Mouse (Mus musculus): ENCODE measurements around the gene Usp5. TPM values are rescaled to one million over a fixed set of nuclear protein-coding genes. Genes with fewer than 3 reads are reported as not detected.

The Usp5 gene
- polyA plus RNA-seq (2015; fragmentation: Nextera tagmentation; extraction: Ambion mirVana), result 72.2 and 94.2 TPM in 2 replicates

DNA sequence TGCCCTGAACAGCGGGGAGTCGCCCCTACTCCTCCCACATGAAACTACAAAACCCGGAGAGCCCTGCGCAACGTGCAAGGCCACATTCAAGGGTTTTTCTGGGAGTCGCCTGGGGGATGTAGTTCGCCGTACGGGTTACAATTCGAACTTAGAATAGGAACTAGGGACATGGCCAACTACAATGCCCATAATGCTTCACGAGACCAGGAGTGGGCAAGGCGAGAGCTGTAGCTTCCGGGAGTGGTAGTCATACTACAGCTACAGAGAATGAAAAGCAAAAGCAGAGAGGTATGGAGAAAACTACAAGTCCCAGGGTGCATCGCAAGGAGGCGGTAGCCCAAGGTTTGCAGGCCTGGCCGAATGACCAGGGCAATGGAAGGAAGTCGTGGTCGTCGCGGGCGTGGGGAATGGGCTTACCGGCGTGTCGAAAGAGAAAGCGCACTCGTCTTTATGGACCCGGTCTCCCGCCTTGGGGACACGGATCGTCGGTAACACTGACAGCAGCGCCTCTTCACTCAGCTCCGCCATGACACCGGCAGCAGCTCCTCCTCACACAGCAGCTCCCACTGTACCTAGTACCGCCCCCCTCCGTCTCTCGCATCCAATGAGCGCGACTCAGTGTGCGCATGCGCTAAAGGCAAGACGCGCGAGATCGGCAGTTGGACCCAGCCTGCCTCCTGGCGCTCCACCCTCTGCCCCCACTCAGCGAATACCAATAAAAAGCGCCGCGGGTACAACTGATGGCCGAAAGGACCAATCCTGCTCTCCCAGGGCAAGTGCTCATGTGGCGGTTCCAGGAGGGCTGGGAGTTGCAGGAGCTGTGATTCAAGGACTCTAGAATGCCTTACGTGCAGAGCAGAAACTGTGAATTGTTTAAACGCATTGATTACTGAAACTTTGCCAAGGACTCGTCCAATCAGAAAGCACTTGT is at the start of gene Usp5, which contains the start of gene Cdca3:
TSS of gene Usp5 (minus strand) at position 617 of the 931 bp plus-strand sequence.
TSS of gene Cdca3 (plus strand) at position 680 of the 931 bp plus-strand sequence.

GRCm38 (mm10) chr6:124863658-124864298 is 34.5 kb upstream of the Usp5 start, which contains the start of gene Gpr162:
Gene Gpr162 (minus strand): TSS chr6:124863983.

GRCm38 (mm10) chr6:124856916-124857839 is 27.9 kb upstream of the Usp5 start, which contains the start of gene P3h3:
Gene P3h3 (minus strand): TSS chr6:124857752.

DNA sequence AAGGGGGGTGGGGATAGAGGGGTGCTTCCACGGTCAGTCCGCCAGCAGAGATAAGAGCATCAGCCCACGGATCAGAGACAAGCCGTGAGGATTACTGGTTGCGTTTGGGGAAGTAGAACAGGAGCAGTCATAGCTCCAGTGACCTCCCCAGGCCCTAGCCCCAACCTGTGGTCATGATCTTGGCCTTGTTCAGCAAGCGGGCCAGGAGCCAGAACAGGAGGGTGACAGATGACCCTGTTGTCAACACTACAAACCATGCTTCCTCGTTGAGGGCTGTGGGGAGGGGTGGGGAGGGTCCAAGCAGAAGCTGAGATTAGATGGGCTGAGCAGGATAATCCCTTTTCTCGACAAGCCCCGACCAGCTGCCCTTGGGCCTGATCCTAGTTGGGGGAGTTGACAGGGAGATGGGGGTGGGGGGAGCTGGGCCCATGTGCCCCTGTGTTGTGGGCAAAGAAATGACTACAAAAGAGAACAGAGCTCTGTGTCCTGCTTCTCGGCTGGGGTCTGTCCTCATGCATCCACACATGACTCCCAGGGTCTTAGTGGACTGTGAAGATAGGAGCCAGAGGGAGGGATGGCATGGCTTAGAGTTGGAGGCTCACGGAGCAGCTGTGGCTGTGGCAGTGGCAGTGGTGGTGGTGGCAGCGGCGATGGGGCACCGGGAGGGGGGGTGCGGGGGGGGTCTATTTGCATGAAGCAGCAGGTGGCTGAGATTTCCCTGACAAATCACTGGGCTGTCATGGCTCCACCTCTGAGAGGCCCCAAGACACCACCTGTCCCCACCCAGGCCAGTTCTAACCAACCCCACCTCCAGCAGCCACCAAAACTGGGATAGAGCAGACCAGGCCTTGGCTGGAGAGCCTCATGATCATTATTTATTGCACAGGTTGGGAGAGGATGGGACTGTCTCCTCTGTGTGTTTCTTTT is 11.2 kb upstream of the Usp5 start, which contains the start of gene Gnb3:
TSS of gene Gnb3 (minus strand) at position 35 of the 927 bp plus-strand sequence.

GRCm38 (mm10) chr6:124813933-124814332 is 15.4 kb downstream of the Usp5 start, which contains the start of gene Tpi1:
Gene Tpi1 (minus strand): TSS chr6:124814296.

DNA sequence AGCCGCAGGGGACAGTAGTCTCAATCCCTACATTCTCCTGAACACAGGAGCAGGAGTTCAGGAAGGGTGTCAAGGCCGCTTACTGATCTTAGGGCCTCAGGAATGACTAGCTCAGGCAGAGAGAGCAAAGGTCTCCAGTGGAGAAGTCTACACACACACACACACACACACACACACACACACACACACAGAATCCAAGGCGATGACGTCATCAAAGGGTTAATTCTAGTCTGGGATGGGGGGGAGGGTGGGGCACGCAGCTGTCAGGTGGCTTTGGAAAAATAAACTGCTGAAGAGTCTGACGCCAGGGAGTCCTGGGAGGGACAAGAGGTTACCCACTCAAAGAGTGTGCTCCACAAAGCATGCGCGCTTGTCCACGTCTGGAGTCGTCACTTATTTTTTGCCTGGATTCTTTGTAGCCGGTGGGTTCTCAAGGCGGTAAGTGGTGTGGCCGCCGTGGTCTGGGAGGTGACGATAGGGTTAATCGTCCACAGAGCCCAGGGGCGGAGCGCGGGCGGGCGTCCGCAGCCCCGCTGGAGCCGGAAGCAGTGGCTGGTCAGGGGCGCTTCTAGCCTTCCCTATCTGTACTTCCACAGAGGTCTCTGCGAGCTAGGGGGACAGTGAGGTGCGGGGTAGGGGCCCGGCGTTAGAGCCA is 20.8 kb downstream of the Usp5 start, which contains the start of gene Spsb2:
TSS of gene Spsb2 (plus strand) at position 304 of the 655 bp plus-strand sequence.

GRCm38 (mm10) chr6:124779222-124779983 is 49.9 kb downstream of the Usp5 start, which contains the start of gene Lrrc23:
Gene Lrrc23 (minus strand): TSS chr6:124779727.

GRCm38 (mm10) chr6:124769101-124769765 is 60.1 kb downstream of the Usp5 start, which contains the start of gene Eno2:
Gene Eno2 (minus strand): TSS chr6:124769673.

Other genes with a start within 250 kb of the Usp5 start
- gene C1s2, start 193.4 kb downstream of the Usp5 start, polyA plus RNA-seq (2015; fragmentation: Nextera tagmentation; extraction: Ambion mirVana), result 0.23 and 0.28 TPM in 2 replicates
- 48.4 and 101 TPM in 2 replicates for gene Lpcat3, start 166.5 kb downstream of the Usp5 start, polyA plus RNA-seq (2015; fragmentation: Nextera tagmentation; extraction: Ambion mirVana)
- 141 and 154 TPM in 2 replicates for gene Emg1, start 117.3 kb downstream of the Usp5 start, polyA plus RNA-seq (2015; fragmentation: Nextera tagmentation; extraction: Ambion mirVana)
- 205 and 312 TPM in 2 replicates for gene Phb2, start 117.1 kb downstream of the Usp5 start, polyA plus RNA-seq (2015; fragmentation: Nextera tagmentation; extraction: Ambion mirVana)
- gene Ptpn6, start 90.8 kb downstream of the Usp5 start, polyA plus RNA-seq (2015; fragmentation: Nextera tagmentation; extraction: Ambion mirVana), result 8.6 and 10.9 TPM in 2 replicates
- gene Grcc10, start 88.1 kb downstream of the Usp5 start, polyA plus RNA-seq (2015; fragmentation: Nextera tagmentation; extraction: Ambion mirVana), result 664 and 838 TPM in 2 replicates
- not detected in 2 replicates for gene Gm45234, start 73.5 kb downstream of the Usp5 start, polyA plus RNA-seq (2015; fragmentation: Nextera tagmentation; extraction: Ambion mirVana)
- gene Atn1, start 73.0 kb downstream of the Usp5 start, polyA plus RNA-seq (2015; fragmentation: Nextera tagmentation; extraction: Ambion mirVana), result 13.0 and 14.7 TPM in 2 replicates
- 11.3 and 20.0 TPM in 2 replicates for gene Eno2, start 59.8 kb downstream of the Usp5 start, polyA plus RNA-seq (2015; fragmentation: Nextera tagmentation; extraction: Ambion mirVana)
- gene Lrrc23, start 49.8 kb downstream of the Usp5 start, polyA plus RNA-seq (2015; fragmentation: Nextera tagmentation; extraction: Ambion mirVana), result 0.75 and 1.4 TPM in 2 replicates
- gene Spsb2, start 20.8 kb downstream of the Usp5 start, polyA plus RNA-seq (2015; fragmentation: Nextera tagmentation; extraction: Ambion mirVana), result 28.3 and 31.1 TPM in 2 replicates
- gene Tpi1, start 15.2 kb downstream of the Usp5 start, polyA plus RNA-seq (2015; fragmentation: Nextera tagmentation; extraction: Ambion mirVana), result 417 and 594 TPM in 2 replicates
- 52.6 and 58.3 TPM in 2 replicates for gene Cdca3, start 63 bp upstream of the Usp5 start, polyA plus RNA-seq (2015; fragmentation: Nextera tagmentation; extraction: Ambion mirVana)
- 15.3 and 18.6 TPM in 2 replicates for gene Gnb3, start 10.8 kb upstream of the Usp5 start, polyA plus RNA-seq (2015; fragmentation: Nextera tagmentation; extraction: Ambion mirVana)
- gene P3h3, start 28.3 kb upstream of the Usp5 start, polyA plus RNA-seq (2015; fragmentation: Nextera tagmentation; extraction: Ambion mirVana), result 17.3 and 18.8 TPM in 2 replicates
- 2.1 and 3.7 TPM in 2 replicates for gene Gpr162, start 34.5 kb upstream of the Usp5 start, polyA plus RNA-seq (2015; fragmentation: Nextera tagmentation; extraction: Ambion mirVana)
- 0.20 and 0.44 TPM in 2 replicates for gene Cd4, start 58.7 kb upstream of the Usp5 start, polyA plus RNA-seq (2015; fragmentation: Nextera tagmentation; extraction: Ambion mirVana)
- gene Lag3, start 82.2 kb upstream of the Usp5 start, polyA plus RNA-seq (2015; fragmentation: Nextera tagmentation; extraction: Ambion mirVana), result 2.4 and 4.2 TPM in 2 replicates
- gene Ptms, start 90.6 kb upstream of the Usp5 start, polyA plus RNA-seq (2015; fragmentation: Nextera tagmentation; extraction: Ambion mirVana), result 365 and 389 TPM in 2 replicates
- gene Mlf2, start 101.9 kb upstream of the Usp5 start, polyA plus RNA-seq (2015; fragmentation: Nextera tagmentation; extraction: Ambion mirVana), result 266 and 322 TPM in 2 replicates
- gene Cops7a, start 136.1 kb upstream of the Usp5 start, polyA plus RNA-seq (2015; fragmentation: Nextera tagmentation; extraction: Ambion mirVana), result 134 and 179 TPM in 2 replicates
- 4.0 and 7.4 TPM in 2 replicates for gene Pianp, start 167.2 kb upstream of the Usp5 start, polyA plus RNA-seq (2015; fragmentation: Nextera tagmentation; extraction: Ambion mirVana)
- gene Zfp384, start 179.7 kb upstream of the Usp5 start, polyA plus RNA-seq (2015; fragmentation: Nextera tagmentation; extraction: Ambion mirVana), result 6.6 and 10.5 TPM in 2 replicates
- gene Ing4, start 210.3 kb upstream of the Usp5 start, polyA plus RNA-seq (2015; fragmentation: Nextera tagmentation; extraction: Ambion mirVana), result 90.1 and 150 TPM in 2 replicates
- gene Acrbp, start 220.2 kb upstream of the Usp5 start, polyA plus RNA-seq (2015; fragmentation: Nextera tagmentation; extraction: Ambion mirVana), result 3.2 and 3.4 TPM in 2 replicates
- gene Lpar5, start 238.4 kb upstream of the Usp5 start, polyA plus RNA-seq (2015; fragmentation: Nextera tagmentation; extraction: Ambion mirVana), result 0.37 and 0.96 TPM in 2 replicates

Data from adrenal gland, postnatal 0 days (tissue).